Mouse (Mus musculus): Measurements from ENCODE around the gene Olfr275.

- no peak for TF ChIP-seq CTCF (conservative IDR thresholded peaks at IDR 0.05 in 1 of 2, IDR thresholded peaks at IDR 0.05 in 1 of 2; ENCODE audit: low read depth in 2 of 2, low read length in 2 of 2)
- TF ChIP-seq JUND (conservative IDR thresholded peaks at IDR 0.05; ENCODE audit: low read depth, low read length) = no peak
- no peak for TF ChIP-seq POLR2A (IDR thresholded peaks at IDR 0.05; ENCODE audit: low read depth, low read length)
These were observed 49.8 kb downstream of the Olfr275 start for GRCm38 (mm10) chr4:52864156-52864555.

All from CH12.LX (cell line).